Mouse (Mus musculus): Measurements from ENCODE around the gene Olfr638.
"Not testable (repeated sequence)": the region's sequence is repeated elsewhere in the genome, so short reads cannot be mapped to it uniquely, and the experiment has no call there.

The Olfr638 gene

DNA sequence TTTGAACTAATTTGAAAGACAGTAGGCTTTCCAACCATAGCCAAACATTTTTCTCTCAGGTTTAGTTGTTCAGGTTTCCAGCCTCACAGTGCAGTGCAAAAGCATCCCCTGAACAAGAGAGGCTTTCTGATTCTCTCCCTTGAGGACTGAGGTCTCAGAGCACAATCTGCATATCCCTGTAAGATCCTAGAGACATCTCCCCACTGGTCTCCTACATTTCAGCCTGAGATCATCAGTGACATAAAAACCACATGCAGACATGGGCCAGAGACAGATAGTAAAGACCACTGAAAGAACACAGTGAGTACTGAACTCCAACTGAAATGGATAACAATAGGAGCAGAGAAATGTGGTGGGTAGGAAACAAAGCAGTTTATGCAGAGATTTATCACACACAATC, at the start of gene Olfr638:
Gene Olfr638 (plus strand): TSS at position 301 of the 400 bp plus-strand sequence.
- no peak for DNase-seq (ENCODE audit: low spot score)

DNA sequence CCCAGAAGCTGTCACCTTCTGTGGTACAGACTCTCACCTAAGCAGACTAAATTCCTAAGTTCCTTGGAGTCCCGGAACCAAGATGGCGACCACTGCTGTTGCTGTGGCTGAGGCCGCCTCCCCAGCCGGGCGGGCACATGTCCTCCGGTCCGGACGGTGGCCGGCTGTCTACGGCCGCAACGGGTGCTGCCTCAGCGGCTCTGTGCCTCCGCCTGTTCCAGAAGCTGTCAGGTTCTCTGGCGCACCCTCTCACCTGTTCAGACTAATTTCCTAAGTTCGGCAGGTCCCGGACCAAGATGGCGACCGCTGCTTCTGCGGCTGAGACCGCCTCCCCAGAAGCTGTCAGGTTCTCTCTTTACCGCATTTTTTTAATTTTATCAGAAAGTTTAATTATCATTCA, 31.7 kb upstream of the Olfr638 start:
- not testable (repeated sequence) for DNase-seq (ENCODE audit: low spot score)

DNA sequence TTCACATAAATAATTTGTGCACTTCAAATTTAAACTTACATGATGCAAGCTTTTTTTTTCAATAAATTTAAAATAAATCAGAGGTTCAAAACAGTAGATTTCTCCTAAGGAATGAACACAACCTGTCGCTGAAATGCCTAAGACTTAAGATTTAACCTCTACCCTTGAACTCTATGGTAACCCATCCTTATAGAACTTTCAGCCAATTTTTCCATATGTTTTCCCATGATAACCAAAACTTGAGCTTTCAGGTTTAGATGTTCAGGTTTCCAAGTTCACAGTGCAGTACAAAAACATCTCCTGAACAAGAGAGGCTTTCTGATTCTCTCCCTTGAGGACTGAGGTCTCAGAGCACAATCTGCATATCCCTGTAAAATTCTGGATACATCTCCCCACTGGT, 27.7 kb upstream of the Olfr638 start, which contains the start of gene Olfr635:
Gene Olfr635 (plus strand): TSS at position 301 of the 400 bp plus-strand sequence.
- DNase-seq (ENCODE audit: low spot score): no peak

DNA sequence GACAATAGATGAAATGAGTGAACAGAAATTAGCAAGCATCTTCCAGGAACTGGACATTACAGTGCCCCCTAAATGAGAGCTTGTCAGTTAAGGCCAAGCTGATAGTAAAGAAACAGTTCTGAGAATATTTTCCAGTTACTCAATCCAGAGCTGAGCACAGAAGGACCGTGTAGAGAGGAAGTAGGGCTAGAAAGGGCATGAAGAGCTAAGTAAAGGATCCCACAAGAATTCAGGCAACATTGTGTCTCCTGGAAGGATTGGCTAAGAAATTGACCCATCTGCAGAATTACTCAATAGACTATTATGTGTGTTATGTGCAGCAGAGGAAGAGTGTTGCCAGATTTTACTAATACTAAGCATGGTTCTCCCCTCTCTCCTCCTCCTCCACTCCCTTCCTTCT, 26.8 kb upstream of the Olfr638 start:
- DNase-seq (ENCODE audit: low spot score): no peak

DNA sequence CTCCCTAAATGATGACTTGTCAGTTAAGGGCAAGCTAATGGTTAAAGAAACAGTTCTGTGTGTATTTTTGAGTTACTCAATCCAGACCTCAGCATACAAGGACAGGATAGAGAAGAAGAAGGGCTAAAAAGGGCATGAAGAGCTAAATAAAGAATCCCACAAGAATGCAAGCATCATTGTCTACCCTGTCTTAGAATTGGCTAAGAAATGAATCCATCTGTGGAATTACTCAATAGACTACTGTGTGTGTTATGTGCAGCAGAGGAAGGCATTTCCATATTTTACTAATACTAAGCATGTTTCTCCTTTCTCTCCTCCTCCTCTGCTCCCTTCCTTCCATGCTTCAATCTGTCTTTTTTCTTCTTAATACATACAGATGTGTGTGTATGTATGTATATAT, 578 bp downstream of the Olfr638 start:
- DNase-seq (ENCODE audit: low spot score): no peak

DNA sequence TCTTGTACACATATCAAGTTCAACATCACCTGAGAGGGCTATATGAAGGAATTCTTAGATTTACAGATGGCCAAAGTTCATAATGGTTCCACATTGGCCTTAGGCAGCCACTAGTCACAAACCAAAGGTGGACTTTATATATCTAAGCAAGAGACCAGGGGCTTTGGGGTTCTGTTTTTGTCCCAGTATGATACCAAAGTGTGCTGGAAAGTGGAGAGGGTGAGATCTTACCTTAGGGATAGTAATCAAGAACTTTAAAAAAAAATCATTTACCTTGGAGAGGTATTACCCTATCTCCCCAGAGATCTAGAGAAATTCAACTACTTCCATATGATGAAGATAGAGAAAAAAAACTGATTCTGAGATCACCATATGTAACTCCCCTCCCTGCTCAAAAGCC, 18.7 kb downstream of the Olfr638 start, which contains the start of gene Olfr639:
Gene Olfr639 (minus strand): TSS at position 101 of the 400 bp plus-strand sequence.
- DNase-seq (ENCODE audit: low spot score): no peak

DNA sequence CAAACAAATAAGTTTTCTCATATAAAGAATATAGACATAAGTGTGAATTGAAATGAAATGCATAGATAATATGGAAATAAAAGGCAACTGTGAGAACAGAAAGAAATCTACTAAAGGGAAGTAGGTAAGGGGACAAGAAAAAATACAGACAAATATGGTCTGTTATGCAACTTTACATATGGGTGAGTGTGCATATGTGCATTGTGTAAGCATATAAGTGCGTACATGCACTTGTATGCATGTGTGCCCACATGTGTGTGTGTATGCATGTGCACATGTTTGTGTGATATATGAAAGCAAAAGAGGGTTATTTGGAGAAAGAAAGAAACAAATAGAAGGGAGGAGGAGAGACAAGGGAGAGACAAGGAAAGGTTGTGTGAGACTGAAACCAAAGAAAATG, 20.4 kb downstream of the Olfr638 start:
- no peak for DNase-seq (ENCODE audit: low spot score)

DNA sequence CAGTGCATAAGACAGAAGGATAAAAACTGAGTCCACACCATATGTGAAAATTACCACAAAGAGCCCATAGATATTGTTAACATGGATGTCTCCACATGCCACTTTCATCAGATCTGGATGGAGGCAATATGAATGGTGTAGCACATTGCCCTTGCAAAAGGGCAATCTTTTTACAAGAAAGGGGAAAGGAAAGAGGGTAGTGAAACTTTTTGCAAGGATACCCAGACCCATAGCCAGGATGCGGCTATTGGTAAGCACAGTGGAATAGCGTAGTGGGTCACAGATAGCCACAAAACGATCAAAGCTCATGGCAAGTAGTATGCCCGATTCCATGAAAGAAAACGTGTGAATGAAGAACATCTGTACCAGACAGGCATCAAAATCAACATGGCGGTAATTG, 23.1 kb downstream of the Olfr638 start:
- DNase-seq (ENCODE audit: low spot score): no peak

DNA sequence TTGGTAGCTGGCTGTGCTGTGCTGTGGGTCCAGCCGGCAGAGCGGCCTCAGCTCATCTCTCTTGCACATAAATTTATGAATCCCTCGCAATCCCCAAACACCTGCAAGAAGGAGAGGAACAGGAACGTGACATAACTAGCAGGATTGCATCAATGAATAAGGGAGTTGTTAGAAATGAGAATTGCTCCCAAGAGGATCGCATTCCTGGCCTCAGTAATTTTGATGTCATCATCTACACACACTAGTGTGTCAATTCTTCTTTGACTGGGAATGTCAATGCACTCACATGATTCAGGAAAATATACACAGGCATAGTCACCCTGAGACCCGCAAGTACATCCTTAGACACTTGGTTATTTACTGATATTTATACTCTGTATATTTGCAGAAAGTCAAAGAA, 26.9 kb downstream of the Olfr638 start, which contains the start of gene Olfr640:
Gene Olfr640 (minus strand): TSS at position 101 of the 400 bp plus-strand sequence.
- no peak for DNase-seq (ENCODE audit: low spot score)

DNA sequence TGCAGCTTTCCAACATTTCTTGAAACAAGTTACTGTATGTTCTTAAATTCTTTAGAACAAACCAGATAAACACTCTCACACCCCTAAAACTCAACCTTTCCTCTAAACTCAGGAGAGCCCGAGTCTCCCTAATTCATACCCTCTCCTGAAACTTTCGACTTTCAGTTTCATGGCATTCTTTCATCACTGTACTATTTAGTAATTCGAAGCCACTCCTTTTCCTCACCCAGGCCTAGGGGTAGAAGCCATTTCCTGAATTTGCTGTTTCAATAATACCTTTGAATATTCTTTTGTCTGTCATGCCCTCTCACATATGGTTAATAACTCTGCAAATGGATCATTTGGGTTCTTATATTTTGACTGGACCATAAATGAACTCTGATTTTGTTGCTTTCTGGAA, 28.4 kb downstream of the Olfr638 start:
- no peak for DNase-seq (ENCODE audit: low spot score)

DNA sequence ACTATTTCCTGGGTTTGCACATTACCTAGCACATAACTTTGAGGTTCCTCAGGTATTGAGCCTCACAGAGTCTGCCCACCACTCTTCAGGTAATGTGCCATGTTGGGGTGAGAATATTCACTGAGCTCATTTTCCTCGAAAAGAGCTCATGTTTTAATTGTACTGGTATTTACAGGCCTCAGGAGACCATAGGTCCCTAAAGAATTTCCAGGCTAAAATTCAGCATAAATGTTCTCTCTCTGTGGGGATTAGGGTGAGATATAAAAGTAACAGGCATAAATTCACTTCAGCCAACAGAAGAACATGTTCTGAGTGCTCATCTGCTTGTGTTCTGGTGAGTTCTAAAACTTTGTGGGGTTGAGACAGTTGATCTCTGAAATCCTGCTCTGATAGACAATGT, 36.6 kb downstream of the Olfr638 start, which contains the start of gene Olfr641:
Gene Olfr641 (plus strand): TSS at position 301 of the 400 bp plus-strand sequence.
- DNase-seq (ENCODE audit: low spot score): no peak

DNA sequence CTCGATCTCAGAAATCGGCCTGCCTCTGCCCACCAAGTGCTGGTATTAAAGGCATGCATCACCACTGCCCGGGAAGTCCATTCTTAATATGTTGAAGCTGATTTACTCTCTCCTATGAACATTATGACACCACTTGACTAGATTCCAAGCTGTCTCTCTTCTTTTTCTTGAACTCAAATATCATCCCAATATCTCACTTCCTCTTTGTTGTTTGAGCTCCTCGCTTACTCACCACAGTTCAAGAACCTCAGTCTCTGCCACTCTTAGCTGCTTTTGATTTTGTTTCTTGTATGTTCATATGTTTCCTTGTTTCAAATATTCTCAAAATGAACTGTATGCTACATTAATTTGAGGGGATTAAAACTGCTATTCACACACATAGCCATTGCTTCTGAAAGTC, 52.2 kb downstream of the Olfr638 start:
- DNase-seq (ENCODE audit: low spot score): no peak

DNA sequence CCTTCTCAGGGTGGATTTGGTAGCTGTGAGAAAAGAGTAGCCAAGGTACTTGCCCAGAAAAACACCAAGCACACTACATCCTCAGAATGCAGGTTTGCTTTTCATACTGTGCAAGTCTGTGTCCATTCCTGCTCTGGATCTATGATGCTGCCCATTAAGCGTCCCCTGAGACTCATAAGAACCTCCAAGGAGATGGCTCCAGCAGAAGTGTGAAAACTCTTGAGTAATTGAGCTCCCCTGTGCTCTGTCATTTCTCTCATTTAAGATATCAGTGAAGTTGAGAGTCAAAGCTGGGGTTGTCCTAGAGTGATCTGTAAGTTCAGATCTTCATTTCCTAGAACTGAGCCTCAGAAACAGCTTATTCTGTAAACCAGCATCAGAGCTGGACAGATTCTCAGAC, 54.0 kb downstream of the Olfr638 start, which contains the start of gene Olfr642:
Gene Olfr642 (minus strand): TSS at position 101 of the 400 bp plus-strand sequence.
- no peak for DNase-seq (ENCODE audit: low spot score)
